Mouse (Mus musculus) cortical plate, adult 2 months (tissue): ENCODE data around the gene Pfkl.

Source experiments
- CTCF ChIP-seq: fragments of 200-500 bp; IDR thresholded peaks from 2 replicates; pipeline ENCODE4 v1.5.1; 2011; ENCODE audit warnings: mild to moderate bottlenecking, control low read depth, low read length; ENCODE audit not compliant: insufficient read depth; ENCODE audit errors: extremely low read depth
- POLR2A ChIP-seq: fragments of 200-500 bp; IDR thresholded peaks from 2 replicates; pipeline ENCODE4 v1.6.1; 2011; ENCODE audit warnings: mild to moderate bottlenecking, low read length, control low read depth; ENCODE audit not compliant: insufficient read depth; ENCODE audit errors: extremely low read depth

DNA sequence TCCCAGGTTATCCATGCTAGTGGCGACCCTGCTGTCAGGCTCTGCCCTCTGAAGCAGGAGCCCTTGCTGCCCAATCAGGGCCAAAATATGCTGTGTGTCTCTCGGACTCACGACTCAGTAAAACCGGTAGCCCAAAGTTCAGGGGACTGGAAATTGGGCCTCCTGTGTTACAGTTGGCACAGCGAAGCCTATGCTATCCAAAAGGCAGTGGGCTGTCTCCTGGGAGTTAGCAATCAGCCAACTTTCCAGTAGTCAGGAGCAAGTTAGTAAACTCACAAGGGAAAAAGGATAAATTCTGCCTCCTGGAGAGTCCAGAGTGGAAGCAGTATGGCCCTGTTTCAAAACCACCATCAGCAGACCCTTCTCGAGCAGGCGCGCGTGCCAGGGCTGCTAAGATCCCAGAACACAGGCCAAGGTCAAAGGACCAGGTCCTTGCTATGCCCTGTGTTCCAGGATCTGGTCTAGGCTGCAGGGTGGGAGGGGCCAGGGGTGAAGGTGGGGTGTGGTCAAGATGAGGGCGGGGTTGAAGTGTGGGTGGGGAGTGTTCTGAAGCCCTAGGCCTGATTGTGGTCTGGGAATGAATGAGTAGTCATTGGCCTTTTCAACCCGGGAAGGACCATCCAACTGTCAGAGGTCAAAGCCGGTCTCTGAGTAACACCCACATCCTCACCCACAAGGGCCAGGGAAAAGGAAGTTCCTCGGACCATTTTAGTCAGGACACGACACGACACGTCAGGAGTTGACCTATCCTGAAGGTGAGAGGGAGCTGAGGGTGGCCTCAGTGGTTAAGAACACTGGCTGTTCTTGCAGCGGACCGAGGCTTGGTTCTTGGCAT lies 3.0 kb upstream of the Pfkl start:
- TF ChIP-seq CTCF: no peak
- TF ChIP-seq POLR2A: no peak
